Mouse (Mus musculus) left cerebral cortex, adult 9 months (tissue): ENCODE measurements around the gene Apoh.

Experiments
- DNase-seq, 2 experiments: peaks; one replicate each; pipeline ENCODE4 v3.0.0; 2022; ENCODE audit warnings: low spot score in 2 of 2

The Apoh gene

GRCm38 (mm10) chr11:108342781-108343768 lies at the start of gene Apoh:
Gene Apoh (plus strand): TSS chr11:108343354.
- DNase-seq, result peak in 1 of 2 experiments; percentile 15

GRCm38 (mm10) chr11:108293843-108294242 lies 49.3 kb upstream of the Apoh start:
- no peak for DNase-seq

- DNase-seq, result no peak
Observed at GRCm38 (mm10) chr11:108294305-108294813, 48.8 kb upstream of the Apoh start.

GRCm38 (mm10) chr11:108295373-108295772 lies 47.8 kb upstream of the Apoh start:
- DNase-seq, result no peak

GRCm38 (mm10) chr11:108297956-108298355 lies 45.2 kb upstream of the Apoh start:
- no peak for DNase-seq

- DNase-seq, result no peak
Observed at GRCm38 (mm10) chr11:108299913-108300312, 43.2 kb upstream of the Apoh start.

- DNase-seq, result no peak
Observed at GRCm38 (mm10) chr11:108300443-108300842, 42.7 kb upstream of the Apoh start.

- DNase-seq, result no peak
Observed at GRCm38 (mm10) chr11:108301036-108301435, 42.1 kb upstream of the Apoh start.

GRCm38 (mm10) chr11:108301796-108302490 lies 41.2 kb upstream of the Apoh start:
- no peak for DNase-seq

GRCm38 (mm10) chr11:108303787-108304186 lies 39.4 kb upstream of the Apoh start:
- DNase-seq, result no peak

- no peak for DNase-seq
Observed at GRCm38 (mm10) chr11:108307258-108307657, 35.9 kb upstream of the Apoh start.

GRCm38 (mm10) chr11:108308253-108308652 lies 34.9 kb upstream of the Apoh start:
- DNase-seq, result no peak

GRCm38 (mm10) chr11:108309791-108310190 lies 33.4 kb upstream of the Apoh start:
- no peak for DNase-seq

GRCm38 (mm10) chr11:108311912-108312311 lies 31.2 kb upstream of the Apoh start:
- DNase-seq, result no peak

GRCm38 (mm10) chr11:108312516-108312915 lies 30.6 kb upstream of the Apoh start:
- no peak for DNase-seq

GRCm38 (mm10) chr11:108315736-108316135 lies 27.4 kb upstream of the Apoh start:
- no peak for DNase-seq

- no peak for DNase-seq
Observed at GRCm38 (mm10) chr11:108317878-108318277, 25.3 kb upstream of the Apoh start.

GRCm38 (mm10) chr11:108319162-108319561 lies 24.0 kb upstream of the Apoh start:
- DNase-seq, result no peak

- no peak for DNase-seq
Observed at GRCm38 (mm10) chr11:108320561-108320960, 22.6 kb upstream of the Apoh start.

- DNase-seq, result no peak
Observed at GRCm38 (mm10) chr11:108322156-108322555, 21.0 kb upstream of the Apoh start.

GRCm38 (mm10) chr11:108325943-108326342 lies 17.2 kb upstream of the Apoh start:
- no peak for DNase-seq

- no peak for DNase-seq
Observed at GRCm38 (mm10) chr11:108330818-108331217, 12.3 kb upstream of the Apoh start.
